Mouse (Mus musculus) MEL-GATA-1-ER (cell line): ENCODE results near the gene Hmga2.
A peak's percentile ranks its signal among the peaks of the same experiment; 100 is the strongest.

Experiments
- DNase-seq: peaks from one replicate; pipeline ENCODE4 v3.0.0-alpha.2; 2012; ENCODE audit warnings: low read depth; ENCODE audit errors: extremely low read depth

Hmga2 gene

GRCm38 (mm10) chr10:120395550-120395949 is 80.7 kb downstream of the Hmga2 start:
- no peak for DNase-seq

- DNase-seq: no peak
Observed at GRCm38 (mm10) chr10:120394740-120395139, 81.5 kb downstream of the Hmga2 start.

GRCm38 (mm10) chr10:120391971-120392716 is 84.1 kb downstream of the Hmga2 start:
- no peak for DNase-seq

GRCm38 (mm10) chr10:120390912-120391835 is 85.1 kb downstream of the Hmga2 start:
- DNase-seq: no peak

GRCm38 (mm10) chr10:120389707-120390106 is 86.6 kb downstream of the Hmga2 start:
- DNase-seq: no peak

- DNase-seq: no peak
Observed at GRCm38 (mm10) chr10:120388966-120389365, 87.3 kb downstream of the Hmga2 start.

DNA sequence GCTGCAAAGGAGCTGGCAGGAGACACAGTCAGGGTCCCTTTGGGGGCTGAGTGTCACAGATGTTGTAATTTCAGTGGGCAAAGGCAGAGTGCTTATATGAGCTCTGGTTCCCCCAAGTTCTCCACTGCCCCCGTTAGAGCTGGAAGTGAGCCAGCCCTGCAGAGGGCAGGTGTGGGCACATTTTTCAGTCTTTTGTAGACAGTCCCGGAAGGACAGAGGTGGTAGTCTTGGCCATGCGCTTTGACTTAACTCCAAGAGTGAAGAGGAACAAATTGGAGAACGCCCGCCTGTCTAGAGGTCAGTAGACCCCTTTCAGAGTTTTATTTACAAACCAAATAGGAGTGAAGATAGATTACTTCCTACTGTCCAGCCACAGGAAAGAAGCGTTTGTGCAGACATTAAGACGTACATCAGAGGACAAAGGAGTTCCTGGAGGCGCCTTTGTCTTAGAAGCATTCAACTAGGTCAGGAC is 87.8 kb downstream of the Hmga2 start:
- DNase-seq: no peak

DNA sequence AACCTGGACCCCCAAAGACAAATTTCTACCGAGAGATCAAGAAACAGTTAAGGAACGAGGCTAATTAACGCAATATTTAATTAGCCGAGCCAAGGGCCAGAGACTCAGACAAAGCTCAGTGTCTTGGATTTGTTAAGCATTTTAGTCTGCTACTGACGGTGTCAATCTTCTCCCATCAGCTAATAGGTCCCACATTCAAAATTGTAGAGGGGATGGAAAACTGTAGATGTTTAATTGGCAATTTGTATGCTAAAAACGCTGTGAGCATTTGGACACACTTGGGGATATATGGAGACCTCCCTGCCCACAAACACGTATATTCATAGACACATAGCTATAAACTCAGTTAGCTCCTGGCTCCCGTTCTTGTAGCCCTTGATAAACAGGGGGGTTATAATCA is 89.2 kb downstream of the Hmga2 start:
- no peak for DNase-seq

GRCm38 (mm10) chr10:120384797-120385600 is 91.3 kb downstream of the Hmga2 start:
- DNase-seq: no peak

GRCm38 (mm10) chr10:120384040-120384439 is 92.2 kb downstream of the Hmga2 start:
- DNase-seq: no peak

- no peak for DNase-seq
Observed at GRCm38 (mm10) chr10:120377795-120378194, 98.5 kb downstream of the Hmga2 start.

DNA sequence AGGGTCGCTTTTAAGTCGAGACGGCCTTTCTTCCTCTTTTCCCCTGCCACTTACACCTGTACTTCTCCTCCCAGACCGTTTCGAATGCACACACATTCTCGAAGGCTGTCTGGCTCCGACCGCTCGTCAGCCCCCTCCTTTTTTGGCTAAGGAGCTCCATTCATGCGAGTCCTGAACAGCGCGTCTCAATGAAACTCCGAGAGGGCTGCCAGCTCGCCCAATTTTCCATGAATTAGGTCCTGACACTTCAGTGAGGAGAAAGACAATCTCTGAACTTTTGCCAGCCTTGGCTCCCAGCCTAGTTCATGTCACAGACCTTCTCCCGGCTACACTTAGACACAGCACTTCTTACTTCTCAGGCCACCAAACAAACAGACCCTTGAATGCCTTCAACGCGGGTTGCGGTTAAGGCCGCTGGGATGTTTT is 98.9 kb downstream of the Hmga2 start:
- DNase-seq: no peak

DNA sequence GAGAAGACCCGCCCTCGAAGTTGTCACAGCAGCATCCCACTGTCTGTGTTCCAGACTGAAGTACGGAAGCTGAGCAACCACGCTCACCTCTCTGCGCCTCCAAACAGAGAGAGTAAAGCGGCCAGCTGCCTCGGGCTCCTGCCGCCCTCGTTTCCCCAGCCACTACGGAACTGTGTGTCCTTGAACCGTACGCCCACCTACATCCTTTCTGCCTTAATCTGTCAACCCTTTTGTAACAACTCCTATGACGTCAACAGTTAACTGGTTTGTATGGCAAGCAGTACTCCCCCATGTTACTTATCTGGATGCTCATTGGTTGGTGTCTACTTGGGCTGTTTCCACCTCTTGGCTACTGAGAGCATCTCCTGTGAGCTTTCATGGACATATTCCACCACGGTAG is 100.8 kb downstream of the Hmga2 start:
- DNase-seq: no peak

GRCm38 (mm10) chr10:120371215-120371614 is 105.1 kb downstream of the Hmga2 start:
- no peak for DNase-seq

DNA sequence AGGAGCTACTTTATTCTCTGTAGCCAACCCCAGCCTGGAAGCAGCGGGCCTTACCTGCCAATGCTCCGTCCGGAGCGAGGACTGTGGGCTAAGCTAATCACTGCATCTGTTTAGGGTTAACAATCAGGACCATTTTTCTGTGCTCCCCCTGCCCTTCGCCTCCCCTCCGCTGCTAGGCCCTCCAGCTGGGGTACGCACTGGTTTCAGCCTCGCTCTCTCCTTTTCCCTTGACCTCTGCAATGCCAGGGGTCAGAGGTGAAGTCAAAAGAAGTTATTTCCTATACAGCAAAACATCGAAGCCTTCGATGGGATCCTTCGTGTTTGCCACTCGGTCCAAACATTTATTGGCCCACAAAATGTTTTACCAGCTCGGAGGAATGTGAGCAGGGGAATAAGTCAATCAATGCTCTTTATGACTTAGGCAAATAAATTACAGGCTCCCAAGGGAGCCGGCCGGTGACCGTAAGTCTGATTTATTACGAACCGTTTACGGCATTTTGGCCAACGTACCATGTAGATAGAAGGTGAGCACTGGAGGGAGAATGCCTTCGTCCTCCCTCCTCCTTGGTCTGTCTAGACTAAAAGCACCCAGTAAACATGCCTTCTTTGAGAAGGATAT is 107.0 kb downstream of the Hmga2 start:
- no peak for DNase-seq

DNA sequence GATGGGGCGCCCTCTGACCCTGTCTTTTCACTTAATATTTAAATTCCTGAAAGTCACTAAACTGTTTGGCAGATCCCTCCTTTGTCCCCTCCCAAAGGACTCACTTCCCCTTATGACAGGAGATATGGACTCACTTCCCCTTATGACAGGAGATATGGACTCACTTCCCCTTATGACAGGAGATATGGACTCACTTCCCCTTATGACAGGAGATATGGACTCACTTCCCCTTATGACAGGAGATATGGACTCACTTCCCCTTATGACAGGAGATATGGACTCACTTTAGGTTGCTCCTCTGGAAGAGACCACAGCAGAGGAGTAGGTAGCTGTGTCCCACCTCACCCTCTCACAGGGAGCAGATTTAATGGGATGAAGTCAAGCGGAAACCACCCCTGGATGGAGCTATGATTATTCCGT is 110.1 kb downstream of the Hmga2 start:
- DNase-seq: peak; percentile 51

GRCm38 (mm10) chr10:120365380-120366172 is 110.7 kb downstream of the Hmga2 start:
- DNase-seq: no peak

GRCm38 (mm10) chr10:120363983-120364582 is 112.2 kb downstream of the Hmga2 start:
- no peak for DNase-seq

- DNase-seq: peak; percentile 44
Observed at GRCm38 (mm10) chr10:120363298-120363982, 112.8 kb downstream of the Hmga2 start.
